In genomic region chr15:98949607-98949892, GRCm38 (mm10) we compare ENCODE assay signal across 1 mouse cellular context.
A peak's percentile ranks its signal among the peaks of the same experiment; 100 is the strongest.
TF ChIP-seq lines count a peak whose summit lies in the region.

No protein-coding gene starts in this region.

TF ChIP-seq in myocyte, 11 proteins besides CTCF, POLR2A, EP300 and RAD21 (continued from another document):
- TF ChIP-seq REST (IDR thresholded peaks at IDR 0.05; ENCODE audit: insufficient read depth, insufficient read length) = no peak
- no peak for TF ChIP-seq E2F4 (IDR thresholded peaks at IDR 0.05; ENCODE audit: insufficient read depth)
- TF ChIP-seq MYOG (IDR thresholded peaks at IDR 0.05; ENCODE audit: control insufficient read depth in 1 of 3, insufficient read depth in 1 of 3, insufficient read length in 2 of 3, low read depth in 2 of 3) = peak in 1 of 3 experiments; percentile 38
